Mouse (Mus musculus) lung, adult 18-20 months (tissue): ENCODE data around the gene Lrrc27.

Source experiments
- DNase-seq, 2 experiments: peaks; one replicate each; pipeline ENCODE4 v3.0.0; 2022; ENCODE audit warnings: mixed read lengths in 2 of 2

Lrrc27 gene

DNA sequence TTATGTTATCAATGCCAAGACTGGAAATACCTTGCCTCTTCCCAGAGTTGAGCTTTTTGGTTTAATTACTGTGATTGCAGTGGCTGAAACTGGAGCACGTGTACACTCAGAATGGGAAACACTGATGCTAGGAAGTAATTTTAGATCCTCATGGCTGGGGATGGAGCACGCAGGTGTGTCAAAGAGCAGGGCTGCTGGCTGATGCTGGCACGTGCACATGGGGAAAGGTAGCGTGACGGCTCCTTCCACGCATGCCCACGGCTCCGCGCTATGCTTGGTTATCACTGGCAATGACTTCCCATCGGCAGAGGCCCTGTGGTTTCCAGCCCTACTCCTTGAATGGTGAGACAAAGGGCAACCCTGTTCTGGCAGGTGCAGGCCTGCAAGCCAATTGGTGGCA lies 63.4 kb downstream of the Lrrc27 start:
- DNase-seq = no peak

DNA sequence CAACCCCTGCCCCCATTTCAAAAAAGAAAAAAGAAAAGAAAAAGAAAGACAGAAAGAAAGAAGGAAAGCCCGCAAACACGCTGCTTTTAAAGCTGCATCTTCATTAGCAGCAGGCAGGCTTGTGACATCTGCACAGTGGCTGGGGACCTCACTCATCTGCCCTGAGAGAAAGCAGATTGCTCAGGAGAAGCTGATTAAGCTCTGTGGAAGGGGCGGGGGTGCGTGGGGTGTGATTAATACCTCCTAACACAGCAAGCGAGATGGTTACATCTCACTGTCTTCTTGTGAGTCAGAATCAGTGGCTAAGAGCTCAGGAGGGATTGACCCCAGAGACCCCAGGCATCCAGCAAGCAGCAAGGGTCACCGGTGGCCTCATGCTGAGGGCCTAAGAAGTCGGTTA lies 64.7 kb downstream of the Lrrc27 start:
- DNase-seq = no peak

DNA sequence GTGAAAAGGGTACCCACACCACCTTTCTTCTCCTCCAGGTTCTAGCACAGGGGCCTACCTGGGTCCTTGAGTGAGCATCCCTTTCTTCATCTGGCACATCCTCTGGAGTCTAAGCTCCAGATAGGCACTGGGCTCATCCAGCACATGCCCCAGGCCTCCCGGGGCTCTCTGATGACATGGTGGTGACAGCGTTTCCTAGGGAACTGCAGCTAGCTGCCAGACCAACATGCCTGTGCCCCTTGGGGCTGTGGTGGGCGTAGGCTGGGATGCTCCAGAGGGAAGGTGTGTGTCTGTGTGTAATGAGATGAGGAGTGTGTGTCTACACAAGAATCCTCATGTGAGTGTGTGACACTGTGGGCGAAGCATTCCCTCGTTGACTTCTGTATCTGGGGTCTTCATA lies 66.8 kb downstream of the Lrrc27 start:
- DNase-seq = no peak

DNA sequence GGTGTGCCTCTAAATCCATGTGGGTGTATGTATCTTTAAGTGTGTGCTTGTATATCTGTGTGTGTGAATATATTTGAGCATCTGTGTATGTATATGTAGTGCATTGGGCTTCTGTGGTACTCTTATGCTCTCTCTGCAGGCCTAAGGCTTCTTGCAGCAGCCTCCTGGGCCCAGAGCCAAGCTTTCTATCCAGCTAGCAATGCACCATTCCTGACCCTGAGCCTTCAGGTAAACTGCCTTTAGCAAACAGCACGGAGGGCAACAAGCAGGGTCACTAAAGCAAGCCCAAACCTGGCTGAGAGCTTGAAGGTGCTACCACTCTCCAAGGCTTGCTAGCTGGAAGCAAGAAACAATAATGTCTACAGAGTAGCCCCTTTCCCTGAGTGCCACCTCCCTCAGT lies 67.3 kb downstream of the Lrrc27 start:
- no peak for DNase-seq

DNA sequence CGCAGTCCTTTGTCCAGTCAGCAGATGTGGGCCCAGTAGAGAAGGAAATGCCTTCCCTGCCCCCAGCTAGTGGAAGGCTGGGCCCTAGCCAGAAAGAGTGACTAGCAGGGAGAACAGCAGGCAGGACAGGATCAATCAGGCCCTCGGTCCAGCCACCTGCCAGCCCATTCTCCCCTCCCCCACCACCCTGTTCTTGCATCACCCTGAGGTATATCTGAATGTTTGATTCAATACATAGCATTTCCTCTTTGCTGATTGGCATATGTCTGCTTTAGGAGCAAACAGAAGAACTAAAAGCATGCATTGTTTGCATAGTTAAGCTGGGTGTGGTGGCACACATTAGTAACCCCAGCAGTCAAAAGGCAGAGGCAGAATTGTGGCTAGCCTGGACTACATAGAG lies 68.4 kb downstream of the Lrrc27 start:
- peak; percentile 50 to 73 for DNase-seq

DNA sequence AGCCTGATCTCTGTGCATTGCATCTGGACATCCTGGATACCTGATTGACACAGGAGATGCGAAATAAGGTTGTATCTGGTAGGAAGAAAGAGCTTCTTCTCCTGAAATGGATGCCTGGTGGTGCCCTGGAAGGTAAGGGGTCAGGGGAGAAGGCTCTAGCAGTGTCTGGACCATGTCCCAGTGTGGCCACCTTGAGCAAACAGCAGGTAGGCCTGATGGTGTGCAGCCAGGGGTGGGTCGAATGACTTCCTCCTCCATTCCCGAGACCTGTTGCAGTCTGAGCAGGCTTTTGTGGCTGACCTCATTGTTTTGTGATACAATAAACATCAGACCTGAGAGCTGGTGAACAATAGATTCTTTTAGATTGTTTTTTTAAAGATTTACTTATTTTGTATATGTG lies 69.2 kb downstream of the Lrrc27 start:
- DNase-seq = no peak

DNA sequence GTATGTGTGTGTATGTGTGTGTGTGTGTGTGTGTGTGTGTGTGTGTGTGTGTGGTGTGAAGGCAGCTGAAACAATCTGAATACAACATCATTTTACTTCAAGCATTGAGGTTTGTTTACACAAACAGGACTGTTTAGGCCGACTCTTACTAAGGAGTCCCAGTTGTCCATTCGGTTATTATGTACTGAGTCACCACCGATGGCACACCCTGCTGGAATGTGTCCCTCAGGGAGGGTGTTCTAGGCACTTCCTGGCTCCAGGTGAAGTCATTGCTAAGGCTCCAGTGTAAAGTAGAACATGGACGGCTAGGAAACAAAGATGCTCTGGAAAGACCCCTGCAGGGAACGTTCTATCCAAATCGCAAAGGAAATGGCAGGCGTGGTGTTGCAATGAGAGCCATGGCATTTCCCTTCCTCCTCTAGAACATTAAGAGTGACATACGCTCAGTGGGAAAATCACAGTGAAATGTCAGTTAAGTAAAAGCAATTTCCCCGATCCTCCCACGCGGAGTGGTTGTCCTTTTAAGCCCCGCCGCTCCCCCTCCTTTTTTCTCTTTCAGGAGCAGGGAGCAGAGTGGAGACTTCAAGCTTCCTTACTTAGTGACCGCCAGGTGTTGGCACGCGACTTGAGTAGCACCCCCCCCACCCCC lies 72.6 kb downstream of the Lrrc27 start:
- no peak for DNase-seq

DNA sequence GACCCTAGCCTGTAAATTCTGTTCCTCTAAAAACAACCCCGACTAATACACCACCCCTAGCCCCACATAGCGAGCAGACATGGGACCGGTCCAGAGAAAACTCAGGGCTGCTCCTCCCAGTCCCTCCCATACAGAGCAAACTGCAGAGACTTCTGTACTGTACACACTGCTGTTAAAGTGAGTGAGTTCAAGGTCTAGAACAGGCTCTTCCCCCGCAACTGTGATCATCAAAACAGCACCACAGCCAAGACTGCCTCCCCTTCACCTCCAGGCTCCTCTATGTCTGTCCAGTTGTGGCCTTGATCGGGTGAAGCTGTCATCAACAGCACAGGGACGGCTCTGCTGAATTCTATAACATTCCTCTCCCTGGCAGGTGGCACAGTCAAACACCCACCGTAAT lies 75.8 kb downstream of the Lrrc27 start:
- no peak for DNase-seq
